Mouse (Mus musculus): ENCODE data around the gene Tspan11.

- TF ChIP-seq POLR2A (IDR thresholded peaks at IDR 0.05; ENCODE audit: borderline replicate concordance, control insufficient read depth, low read depth, low read length) (no peak), CTCF (IDR thresholded peaks at IDR 0.05; ENCODE audit: control insufficient read depth, insufficient read depth, low read length) (no peak)
Observed at GRCm38 (mm10) chr6:127976695-127977094, 89.3 kb downstream of the Tspan11 start.

Data from bone marrow, adult 2 months (tissue).